Mouse (Mus musculus): ENCODE results near the gene 2310034C09Rik.
"Not testable (repeated sequence)": the region's sequence is repeated elsewhere in the genome, so short reads cannot be mapped to it uniquely, and the experiment has no call there.

Gene 2310034C09Rik

DNA sequence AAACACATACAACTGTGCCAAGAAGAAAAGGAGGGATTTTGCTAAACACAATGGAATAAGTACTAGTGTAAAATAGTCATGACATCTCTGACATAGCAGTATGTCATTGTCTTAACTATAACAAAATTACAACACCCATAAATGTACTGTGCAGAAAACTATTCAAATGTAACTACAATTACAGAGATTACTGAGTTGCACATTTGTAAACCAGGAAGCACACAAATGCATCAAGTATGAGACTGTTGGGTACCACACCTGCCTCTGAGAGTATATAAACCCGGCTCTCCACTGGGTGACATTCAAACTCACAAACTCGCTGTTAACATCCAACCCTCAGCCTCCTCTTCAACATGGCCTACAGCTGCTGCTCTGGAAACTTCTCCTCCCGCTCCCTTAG is at the start of gene 2310034C09Rik:
Gene 2310034C09Rik (plus strand): TSS at position 301 of the 400 bp plus-strand sequence.
- DNase-seq (ENCODE audit: low read depth in 2 of 2, low spot score in 2 of 2): not testable (repeated sequence)

DNA sequence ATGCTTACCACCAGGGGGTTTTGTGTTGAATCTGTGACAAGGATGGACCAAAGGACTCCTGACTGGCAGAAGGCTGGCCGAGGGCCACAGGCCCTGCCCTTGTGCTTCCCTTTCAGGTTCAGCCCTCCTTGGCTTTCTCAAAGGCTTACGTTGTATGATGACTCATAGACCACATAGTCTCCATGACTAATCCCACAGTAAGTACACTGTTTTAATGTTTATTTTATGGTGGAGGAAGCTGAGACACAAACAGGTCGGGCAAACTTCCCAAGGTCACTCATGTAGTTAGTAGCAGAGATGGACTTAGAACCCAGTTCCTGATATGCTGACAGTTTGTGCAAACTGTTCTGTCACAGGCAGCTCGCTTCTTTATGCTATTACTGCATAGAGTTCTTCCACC is 47.9 kb upstream of the 2310034C09Rik start:
- no peak for DNase-seq (ENCODE audit: low read depth in 2 of 2, low spot score in 2 of 2)

DNA sequence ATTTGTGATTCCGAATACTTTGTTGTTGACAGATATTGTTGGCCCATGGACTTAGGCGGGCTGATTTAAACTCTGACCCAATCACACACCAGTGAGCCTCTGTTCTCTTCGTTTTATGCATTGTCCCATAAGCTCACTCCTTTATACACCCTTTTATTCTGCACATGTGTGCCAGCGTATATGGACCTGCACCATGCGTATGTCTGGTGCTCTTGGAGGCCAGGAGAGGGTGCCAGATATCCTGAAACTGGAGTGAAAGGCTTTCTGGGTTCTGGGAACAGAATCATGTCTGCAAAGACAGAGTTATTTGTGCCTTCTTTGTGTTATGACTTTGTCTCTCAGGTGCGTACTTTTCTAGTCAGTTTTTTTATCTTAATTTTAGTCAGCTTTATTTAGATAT is 47.4 kb upstream of the 2310034C09Rik start:
- no peak for DNase-seq (ENCODE audit: low read depth in 2 of 2, low spot score in 2 of 2)

DNA sequence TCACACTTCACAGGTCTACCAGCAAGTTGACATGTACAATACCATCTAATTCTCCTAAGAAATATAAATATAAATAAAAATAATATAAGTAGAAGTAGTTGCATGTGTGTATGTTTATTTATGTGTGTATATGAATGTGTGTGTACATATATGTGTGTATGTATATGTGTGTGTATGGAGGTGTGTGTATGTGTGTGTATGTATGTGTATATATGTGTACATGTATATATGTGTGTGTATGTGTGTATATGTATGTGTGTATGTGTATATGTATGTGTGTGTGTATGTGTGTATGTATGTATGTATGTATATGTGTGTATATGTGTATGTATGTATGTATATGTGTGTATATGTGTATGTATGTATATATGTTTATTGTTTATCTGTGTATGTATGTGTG is 42.1 kb upstream of the 2310034C09Rik start:
- DNase-seq (ENCODE audit: low read depth in 2 of 2, low spot score in 2 of 2): no peak

DNA sequence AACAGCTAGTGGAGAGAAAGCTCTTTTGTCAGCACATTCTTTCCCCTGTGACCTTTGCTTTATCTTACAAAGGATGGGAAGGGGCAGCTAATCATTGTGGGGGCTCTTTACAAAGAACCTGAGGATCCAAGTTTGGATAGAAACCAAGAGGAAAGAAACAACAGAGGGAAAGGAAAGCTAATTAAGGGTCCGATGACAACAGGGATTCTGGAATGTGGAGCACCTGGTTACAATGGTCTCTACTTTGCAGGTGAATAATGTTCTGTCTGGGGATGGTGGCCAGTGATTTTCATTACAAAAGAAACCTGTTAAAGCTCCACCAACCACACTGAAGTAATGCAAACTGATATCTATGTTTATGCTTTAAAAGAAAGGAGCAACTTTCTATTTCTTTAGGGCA is 38.6 kb upstream of the 2310034C09Rik start:
- DNase-seq (ENCODE audit: low read depth in 2 of 2, low spot score in 2 of 2): no peak

DNA sequence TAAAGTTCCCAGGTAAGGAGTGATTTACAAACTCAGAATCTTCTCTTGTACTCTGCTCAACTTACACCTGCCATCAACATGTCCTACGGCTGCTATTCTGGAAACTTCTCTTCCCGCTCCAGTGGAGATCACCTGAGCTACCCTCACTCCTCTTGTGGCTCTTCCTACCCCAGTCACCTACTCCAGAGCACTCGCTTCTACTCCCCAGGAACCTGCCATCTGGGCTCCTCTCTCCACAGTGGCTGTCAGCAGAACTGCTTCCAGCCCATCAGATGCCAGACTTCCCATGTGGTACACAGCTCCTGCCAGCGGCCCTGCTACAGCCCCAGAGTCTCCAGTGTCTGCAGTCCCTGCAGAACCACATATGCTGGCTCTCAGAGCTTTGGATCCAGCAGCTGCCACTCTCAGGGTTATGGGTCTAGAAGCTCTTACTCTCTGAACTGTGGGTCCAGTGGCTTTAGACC is 29.8 kb upstream of the 2310034C09Rik start, which contains the start of gene Krtap13-1:
Gene Krtap13-1 (plus strand): TSS at position 51 of the 464 bp plus-strand sequence.
- no peak for DNase-seq (ENCODE audit: low read depth in 2 of 2, low spot score in 2 of 2)

DNA sequence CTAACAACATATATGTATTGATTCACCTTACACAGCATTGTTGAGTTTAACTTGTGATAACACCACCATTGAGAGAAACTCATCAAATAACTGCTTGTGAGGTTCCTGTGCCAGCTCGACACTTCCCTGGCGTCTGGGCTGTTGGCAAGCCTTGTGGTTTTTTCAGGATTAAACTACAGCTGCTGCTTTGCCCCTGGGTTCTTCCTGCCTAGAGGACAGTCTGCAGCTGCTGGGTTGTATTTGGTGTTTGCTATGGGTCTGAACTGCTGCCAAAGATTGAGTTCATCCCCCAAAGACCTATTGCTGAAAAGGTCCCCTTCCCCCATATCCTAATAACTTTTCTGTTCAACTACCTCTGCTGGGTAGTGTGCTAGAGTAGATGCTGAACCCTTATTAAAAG is 23.3 kb upstream of the 2310034C09Rik start:
- no peak for DNase-seq (ENCODE audit: low read depth in 2 of 2, low spot score in 2 of 2)

DNA sequence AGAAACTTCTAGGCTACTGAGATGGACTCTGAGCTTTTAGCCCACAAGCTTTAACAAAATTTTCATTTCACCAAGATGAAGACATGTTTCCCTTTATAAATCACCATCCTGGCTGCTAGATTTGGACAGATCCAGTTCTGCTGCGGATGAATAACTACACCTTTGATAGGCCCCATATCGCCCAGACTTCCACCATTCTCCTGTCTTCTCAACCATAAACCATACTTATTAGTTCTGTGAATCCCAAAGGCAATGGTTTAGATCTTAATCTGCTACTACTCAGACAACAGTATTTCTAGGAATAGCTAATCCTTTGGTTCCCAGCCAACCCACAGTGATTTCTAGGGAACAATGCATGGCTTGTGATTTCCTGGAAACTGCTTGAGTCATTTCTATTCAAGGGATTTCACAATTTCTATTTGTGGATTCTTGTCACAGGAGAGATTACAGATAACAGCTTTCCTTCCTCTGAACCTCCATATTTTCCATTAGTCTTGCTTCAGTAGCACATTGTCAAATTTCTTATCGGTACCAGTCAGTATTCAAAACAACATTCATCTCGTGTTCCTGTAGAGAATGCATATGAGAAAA is 13.8 kb upstream of the 2310034C09Rik start:
- DNase-seq (ENCODE audit: low read depth in 2 of 2, low spot score in 2 of 2): no peak

DNA sequence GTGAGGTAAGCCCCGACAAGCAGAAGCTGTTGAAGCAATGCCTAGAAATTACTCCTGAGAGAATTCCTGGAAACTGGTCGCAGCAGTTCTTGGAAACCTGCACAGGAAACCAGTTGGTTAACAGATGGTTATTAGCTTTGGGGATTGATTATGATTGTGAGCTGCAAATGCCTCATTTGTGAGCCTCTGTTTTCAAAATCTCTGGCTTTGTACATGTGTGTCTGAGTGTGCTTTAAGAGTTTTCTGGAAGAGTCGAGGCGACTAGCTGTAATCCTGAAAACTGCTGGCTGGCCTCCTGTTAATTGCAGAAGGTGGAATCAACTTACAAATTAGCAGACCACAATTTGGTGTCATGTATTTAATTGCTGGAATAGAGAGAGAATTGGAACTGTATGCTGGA is 10.7 kb upstream of the 2310034C09Rik start:
- DNase-seq (ENCODE audit: low read depth in 2 of 2, low spot score in 2 of 2): no peak

DNA sequence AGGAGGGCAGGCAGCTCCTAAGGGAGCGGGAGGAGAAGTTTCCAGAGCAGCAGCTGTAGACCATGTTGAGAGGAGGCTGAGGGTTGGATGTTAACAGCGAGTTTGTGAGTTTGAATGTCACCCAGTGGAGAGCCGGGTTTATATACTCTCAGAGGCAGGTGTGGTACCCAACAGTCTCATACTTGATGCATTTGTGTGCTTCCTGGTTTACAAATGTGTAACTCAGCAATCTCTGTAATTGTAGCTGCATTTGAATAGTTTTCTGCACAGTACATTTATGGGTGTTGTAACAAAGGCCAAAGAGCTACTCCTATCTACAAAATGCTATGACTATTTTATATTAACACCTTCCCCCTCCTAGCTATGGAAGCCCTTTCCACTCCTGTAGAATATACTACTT is 7.1 kb upstream of the 2310034C09Rik start, which contains the start of gene Krtap13:
Gene Krtap13 (minus strand): TSS at position 101 of the 400 bp plus-strand sequence.
- DNase-seq (ENCODE audit: low read depth in 2 of 2, low spot score in 2 of 2): not testable (repeated sequence)

DNA sequence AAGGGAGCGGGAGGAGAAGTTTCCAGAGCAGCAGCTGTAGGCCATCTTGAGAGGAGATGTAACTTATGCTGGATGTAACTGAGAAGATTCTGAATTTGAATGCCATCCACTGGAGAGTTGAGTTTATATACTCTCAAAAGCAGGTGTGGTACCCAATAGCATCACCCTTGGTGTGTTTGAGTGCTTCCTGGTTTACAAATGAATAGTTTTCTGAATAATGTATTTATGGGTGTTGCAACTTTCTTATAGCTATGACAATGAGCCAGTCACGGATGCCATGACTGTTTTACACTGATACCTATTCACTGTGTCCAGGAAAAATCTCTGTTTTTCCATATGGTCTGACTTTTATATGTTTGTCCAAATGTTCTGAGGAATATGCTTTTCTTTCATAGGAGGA is 15.5 kb downstream of the 2310034C09Rik start, which contains the start of gene 2310057N15Rik:
Gene 2310057N15Rik (minus strand): TSS at position 101 of the 400 bp plus-strand sequence.
- DNase-seq (ENCODE audit: low read depth in 2 of 2, low spot score in 2 of 2): no peak

DNA sequence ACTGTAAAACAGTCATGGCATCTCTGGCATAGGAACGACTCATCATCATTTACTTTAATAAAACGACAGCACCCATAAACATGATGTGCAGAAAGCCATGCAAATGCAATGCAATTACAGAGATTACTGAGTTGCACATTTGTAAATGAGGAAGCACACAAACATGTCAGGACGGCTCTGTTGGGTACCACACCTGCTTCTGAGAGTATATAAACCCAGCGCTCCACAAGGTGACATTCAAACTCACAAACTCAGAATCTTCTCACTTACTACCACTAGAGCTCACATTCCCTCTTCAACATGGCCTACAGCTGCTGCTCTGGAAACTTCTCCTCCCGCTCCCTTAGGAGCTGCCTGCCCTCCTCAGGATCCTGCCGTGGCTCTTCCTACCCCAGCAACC is 18.9 kb downstream of the 2310034C09Rik start, which contains the start of gene Gm5965:
Gene Gm5965 (plus strand): TSS at position 301 of the 400 bp plus-strand sequence.
- no peak for DNase-seq (ENCODE audit: low read depth in 2 of 2, low spot score in 2 of 2)

DNA sequence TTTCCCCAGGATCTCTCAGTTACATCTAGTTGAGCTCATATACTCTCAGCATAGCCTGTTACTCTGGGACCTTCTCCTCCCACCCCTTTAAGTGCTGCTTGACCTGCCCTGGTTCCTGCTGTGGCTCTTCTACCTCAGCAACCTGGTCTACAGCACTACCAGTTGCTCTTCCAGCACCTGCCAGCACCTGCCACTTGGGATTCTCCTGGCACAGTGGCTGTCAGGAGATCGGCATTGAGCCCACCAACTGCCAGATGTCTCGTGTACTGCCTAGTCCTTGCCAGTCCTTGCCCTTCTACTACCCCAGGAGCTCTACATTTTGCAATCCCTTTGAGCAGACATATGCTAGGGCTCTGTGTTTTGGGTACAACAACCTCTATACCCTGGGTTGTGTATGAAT is 28.1 kb downstream of the 2310034C09Rik start:
- DNase-seq (ENCODE audit: low read depth in 2 of 2, low spot score in 2 of 2): no peak
